Mouse (Mus musculus): Measurements from ENCODE around the gene Med12l.

GRCm38 (mm10) chr3:59290551-59290950, 284.9 kb downstream of the Med12l start:
- TF ChIP-seq CTCF (IDR thresholded peaks at IDR 0.05; ENCODE audit: low read depth, low read length) (no peak), POLR2A (IDR thresholded peaks at IDR 0.05; ENCODE audit: insufficient read depth, low read length) (no peak)
